Mouse (Mus musculus): ENCODE measurements around the gene Ctnnbl1. TPM values are rescaled to one million over a fixed set of nuclear protein-coding genes. Genes with fewer than 3 reads are reported as not detected.
A peak's percentile ranks its signal among the peaks of the same experiment; 100 is the strongest.

Ctnnbl1 gene
- polyA plus RNA-seq, 1 experiment from 2014 or later, result 96.0 TPM

- no peak overlapping the region for H3K4me3 ChIP-seq
- no peaks in the 10 kb centered on the region for H3K9me3 ChIP-seq (replicated peaks)
- DNase-seq (ENCODE audit: low spot score), result no peak
- WGBS, result 83% methylated on average over 12 of the region's 12 CpGs
- H3K27me3 ChIP-seq (ENCODE audit: low read depth, poor library complexity, severe bottlenecking), result no peaks in the 10 kb centered on the region
- no peaks in the 10 kb centered on the region for H3K36me3 ChIP-seq
- H3K4me1 ChIP-seq, result peaks cover 19% of the 10 kb centered on the region; the same call in 1 of the 2 replicates
- no peak overlapping the region for H3K27ac ChIP-seq (replicated peaks)
Observed at GRCm38 (mm10) chr2:157715586-157716191, 21.5 kb upstream of the Ctnnbl1 start.

GRCm38 (mm10) chr2:157718441-157718840 lies 18.8 kb upstream of the Ctnnbl1 start:
- H3K27me3 ChIP-seq (ENCODE audit: low read depth, poor library complexity, severe bottlenecking), result no peaks in the 10 kb centered on the region
- H3K27ac ChIP-seq (replicated peaks), result no peak overlapping the region
- no peak overlapping the region for H3K4me3 ChIP-seq
- H3K9me3 ChIP-seq (replicated peaks), result no peaks in the 10 kb centered on the region
- no peaks in the 10 kb centered on the region for H3K36me3 ChIP-seq
- peaks cover 19% of the 10 kb centered on the region; the same call in 1 of the 2 replicates for H3K4me1 ChIP-seq
- 64% methylated on average over 4 of the region's 4 CpGs for WGBS
- no peak for DNase-seq (ENCODE audit: low spot score)

DNA sequence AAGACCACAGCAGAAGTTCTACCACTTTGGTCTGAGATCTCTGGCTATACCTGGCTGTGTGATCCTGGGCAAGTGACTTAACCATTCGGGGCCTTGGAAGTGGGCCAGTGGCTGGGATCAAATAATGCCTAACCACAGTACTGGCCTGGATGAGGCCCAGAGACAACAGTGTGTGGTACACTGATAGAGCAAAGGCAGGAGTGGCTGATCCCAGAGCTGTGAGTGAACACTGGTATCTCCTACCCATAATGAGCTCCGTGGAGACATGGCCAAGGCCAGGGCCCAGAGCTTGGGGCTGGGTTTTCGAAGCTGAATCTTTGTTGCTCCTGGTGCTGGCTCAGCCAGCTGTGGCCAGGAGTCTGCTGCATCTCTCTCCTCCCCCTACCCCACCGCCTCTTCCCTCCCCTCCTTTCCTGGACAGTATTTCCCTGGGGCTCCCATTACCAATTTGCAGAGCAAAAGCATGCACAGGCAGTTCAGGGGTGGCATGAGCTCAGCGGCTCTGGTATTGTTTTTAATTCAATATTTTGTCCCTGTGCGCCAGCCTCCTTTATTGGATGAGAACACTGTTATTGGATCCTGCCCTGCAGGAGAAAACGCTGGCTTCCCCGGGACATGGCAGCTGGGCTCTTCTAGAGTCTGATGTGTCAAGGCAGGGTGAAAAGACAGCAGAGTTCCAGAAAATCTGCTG lies 13.2 kb upstream of the Ctnnbl1 start:
- H3K27me3 ChIP-seq (ENCODE audit: low read depth, poor library complexity, severe bottlenecking), result no peaks in the 10 kb centered on the region
- H3K36me3 ChIP-seq, result no peaks in the 10 kb centered on the region
- H3K27ac ChIP-seq (replicated peaks), result peak overlapping the region; percentile 39; the same call in 1 of the 2 replicates
- DNase-seq (ENCODE audit: low spot score), result no peak
- H3K4me3 ChIP-seq, result no peak overlapping the region
- H3K4me1 ChIP-seq, result peaks cover 20% of the 10 kb centered on the region
- H3K9me3 ChIP-seq (replicated peaks), result no peaks in the 10 kb centered on the region
- WGBS, result 69% methylated on average over 8 of the region's 8 CpGs

- no peaks in the 10 kb centered on the region for H3K9me3 ChIP-seq (replicated peaks)
- no peak overlapping the region for H3K4me3 ChIP-seq
- H3K4me1 ChIP-seq, result peaks cover 15% of the 10 kb centered on the region
- H3K27me3 ChIP-seq (ENCODE audit: low read depth, poor library complexity, severe bottlenecking), result no peaks in the 10 kb centered on the region
- no peak for DNase-seq (ENCODE audit: low spot score)
- 64% methylated on average over 5 of the region's 5 CpGs for WGBS
- H3K36me3 ChIP-seq, result no peaks in the 10 kb centered on the region
- peak overlapping the region; percentile 24; the same call in 1 of the 2 replicates for H3K27ac ChIP-seq (replicated peaks)
Observed at GRCm38 (mm10) chr2:157724574-157724914, 12.7 kb upstream of the Ctnnbl1 start.

- Histone ChIP-seq H3K4me3 (no peak overlapping the region), H3K27me3 (ENCODE audit: low read depth, poor library complexity, severe bottlenecking) (no peaks in the 10 kb centered on the region), H3K4me1 (peaks cover 12% of the 10 kb centered on the region), H3K27ac (replicated peaks) (no peak overlapping the region), H3K36me3 (peaks cover 21% of the 10 kb centered on the region), H3K9me3 (replicated peaks) (no peaks in the 10 kb centered on the region; the same call in 1 of the 2 replicates)
- 88% methylated on average over 7 of the region's 7 CpGs for WGBS
- no peak for DNase-seq (ENCODE audit: low spot score)
Observed at GRCm38 (mm10) chr2:157744619-157745018, 7.4 kb downstream of the Ctnnbl1 start.

DNA sequence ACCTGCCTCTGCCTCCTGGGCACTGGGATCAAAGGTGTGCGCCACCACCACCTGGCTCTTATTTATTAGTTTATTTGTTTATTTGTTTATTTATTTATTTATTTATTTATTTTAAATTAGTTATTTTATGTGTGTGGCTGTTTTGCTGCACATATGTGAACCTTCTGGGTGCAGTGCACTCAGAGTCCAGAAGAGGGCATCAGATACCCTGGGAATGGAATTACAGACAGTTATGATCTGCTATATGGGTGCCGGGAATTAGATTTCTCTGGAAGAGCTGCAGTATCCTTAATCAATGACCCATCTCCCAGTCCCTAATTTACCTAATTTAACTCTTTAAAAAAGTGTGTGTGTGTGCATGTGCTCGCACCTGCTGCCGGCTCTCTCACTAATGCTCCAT lies 8.5 kb downstream of the Ctnnbl1 start:
- no peak overlapping the region for H3K27ac ChIP-seq (replicated peaks)
- peaks cover 12% of the 10 kb centered on the region for H3K4me1 ChIP-seq
- H3K4me3 ChIP-seq, result no peak overlapping the region
- peaks cover 21% of the 10 kb centered on the region for H3K36me3 ChIP-seq
- no peak for DNase-seq (ENCODE audit: low spot score)
- no peaks in the 10 kb centered on the region for H3K27me3 ChIP-seq (ENCODE audit: low read depth, poor library complexity, severe bottlenecking)
- H3K9me3 ChIP-seq (replicated peaks), result no peaks in the 10 kb centered on the region; the same call in 1 of the 2 replicates
- 93% methylated on average over 4 of the region's 4 CpGs for WGBS

- H3K36me3 ChIP-seq, result peaks cover 21% of the 10 kb centered on the region
- no peaks in the 10 kb centered on the region; the same call in 1 of the 2 replicates for H3K9me3 ChIP-seq (replicated peaks)
- 73% methylated on average over 9 of the region's 9 CpGs for whole genome bisulfite sequencing
- no peak for DNase-seq (ENCODE audit: low spot score)
- peaks cover 15% of the 10 kb centered on the region for H3K4me1 ChIP-seq
- no peak overlapping the region for H3K4me3 ChIP-seq
- H3K27me3 ChIP-seq (ENCODE audit: low read depth, poor library complexity, severe bottlenecking), result no peaks in the 10 kb centered on the region
- no peak overlapping the region; the same call in 1 of the 2 replicates for H3K27ac ChIP-seq (replicated peaks)
Observed at GRCm38 (mm10) chr2:157746558-157746957, 9.4 kb downstream of the Ctnnbl1 start.

- WGBS, result 80% methylated on average over 2 of the region's 2 CpGs
- H3K9me3 ChIP-seq (replicated peaks), result no peaks in the 10 kb centered on the region; the same call in 1 of the 2 replicates
- H3K4me1 ChIP-seq, result peaks cover 23% of the 10 kb centered on the region
- no peak overlapping the region for H3K27ac ChIP-seq (replicated peaks)
- no peak overlapping the region for H3K4me3 ChIP-seq
- no peak for DNase-seq (ENCODE audit: low spot score)
- no peaks in the 10 kb centered on the region for H3K27me3 ChIP-seq (ENCODE audit: low read depth, poor library complexity, severe bottlenecking)
- peaks cover 21% of the 10 kb centered on the region for H3K36me3 ChIP-seq
Observed at GRCm38 (mm10) chr2:157747989-157748388, 10.8 kb downstream of the Ctnnbl1 start.

GRCm38 (mm10) chr2:157750481-157750880 lies 13.3 kb downstream of the Ctnnbl1 start:
- 88% methylated on average over 8 of the region's 8 CpGs for WGBS
- Histone ChIP-seq H3K9me3 (replicated peaks) (no peaks in the 10 kb centered on the region; the same call in 1 of the 2 replicates), H3K27ac (replicated peaks) (no peak overlapping the region), H3K4me3 (no peak overlapping the region), H3K36me3 (peaks cover 11% of the 10 kb centered on the region), H3K27me3 (ENCODE audit: low read depth, poor library complexity, severe bottlenecking) (no peaks in the 10 kb centered on the region), H3K4me1 (peaks cover 26% of the 10 kb centered on the region)
- DNase-seq (ENCODE audit: low spot score), result no peak

DNA sequence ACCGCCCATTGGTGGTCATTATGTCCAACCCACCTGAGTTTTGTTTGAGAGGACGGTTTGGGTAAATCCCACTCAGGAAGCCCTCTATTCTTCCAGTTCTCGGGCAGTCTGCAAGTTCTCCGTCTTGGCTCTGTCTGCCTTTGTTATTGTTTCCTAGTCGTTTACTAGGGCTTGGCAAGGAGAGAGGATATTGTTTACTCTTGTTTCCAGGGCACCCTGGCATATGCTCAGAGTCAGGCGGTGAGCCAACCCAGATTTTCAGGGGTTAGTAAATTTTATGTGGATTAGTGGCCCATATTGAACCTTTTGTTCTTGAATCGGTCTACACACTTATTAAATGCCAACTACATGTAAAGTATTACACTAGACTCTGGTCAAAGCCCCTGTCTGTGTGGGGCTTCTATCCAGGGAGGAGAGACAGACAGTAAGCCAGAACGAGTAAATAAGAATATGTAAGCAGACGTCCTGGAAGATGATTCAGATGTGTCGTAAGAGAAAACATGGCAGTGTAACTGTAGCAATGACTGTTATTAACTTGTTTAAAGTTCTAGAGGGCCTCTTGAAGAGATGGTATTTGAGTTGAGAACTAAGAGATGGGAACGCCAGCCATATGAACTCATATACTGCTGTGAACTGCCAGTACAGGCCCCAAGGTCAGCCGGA lies 13.9 kb downstream of the Ctnnbl1 start:
- Histone ChIP-seq H3K27ac (replicated peaks) (peak overlapping the region; percentile 68; the same call in 1 of the 2 replicates), H3K4me3 (no peak overlapping the region), H3K9me3 (replicated peaks) (no peaks in the 10 kb centered on the region), H3K36me3 (0 out of 2 replicates have a peak, but pooled peaks cover 7% of the 10 kb centered on the region), H3K4me1 (peaks cover 26% of the 10 kb centered on the region), H3K27me3 (ENCODE audit: low read depth, poor library complexity, severe bottlenecking) (no peaks in the 10 kb centered on the region)
- 88% methylated on average over 12 of the region's 12 CpGs for WGBS
- DNase-seq (ENCODE audit: low spot score), result no peak

DNA sequence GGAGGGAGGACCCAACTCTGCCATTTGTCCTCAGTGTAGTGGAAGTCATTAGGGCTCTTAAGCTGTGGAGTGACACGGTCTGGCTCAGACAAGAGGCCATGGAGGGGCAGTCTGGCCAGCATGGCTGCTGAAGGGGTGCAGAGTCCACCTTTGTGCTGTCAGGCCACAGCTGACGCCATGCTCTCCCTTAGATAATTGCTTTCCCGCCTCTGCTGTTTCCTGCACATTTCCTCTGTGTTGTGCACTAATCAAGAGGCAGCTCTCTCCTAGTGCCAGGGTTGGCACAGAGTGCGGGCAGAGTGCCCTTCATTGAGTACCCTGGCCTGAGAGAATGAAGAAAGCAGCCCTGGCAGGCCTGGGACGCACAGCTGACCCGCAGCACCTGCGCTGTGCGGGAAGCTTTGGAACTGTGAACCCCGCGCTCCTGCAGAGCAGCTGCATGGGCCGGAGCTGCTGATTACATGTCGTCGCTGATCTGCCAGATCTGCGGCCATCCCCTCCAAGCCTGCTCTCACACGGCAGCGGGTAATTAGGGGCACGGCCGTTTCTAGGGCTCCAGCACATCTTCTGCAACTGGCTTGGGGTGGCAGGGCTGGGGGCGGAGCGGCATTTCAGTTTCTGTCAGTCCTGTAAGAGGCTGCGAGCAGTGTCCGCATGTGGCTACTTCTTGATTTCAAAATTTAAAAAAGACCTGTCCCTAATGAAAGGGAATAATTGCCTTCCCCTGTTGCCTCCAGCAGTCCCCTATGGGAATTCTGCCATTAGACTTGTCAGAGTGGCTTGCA lies 14.6 kb downstream of the Ctnnbl1 start:
- WGBS, result 74% methylated on average over 22 of the region's 22 CpGs

GRCm38 (mm10) chr2:157752374-157752743 lies 15.2 kb downstream of the Ctnnbl1 start:
- H3K4me1 ChIP-seq, result peaks cover 17% of the 10 kb centered on the region
- 71% methylated on average over 7 of the region's 7 CpGs for WGBS

More for the DNA sequence above, 14.6 kb downstream of the Ctnnbl1 start:
- no peaks in the 10 kb centered on the region for H3K9me3 ChIP-seq (replicated peaks)
- peak overlapping the region; percentile 68 for H3K27ac ChIP-seq (replicated peaks)
- no peak for DNase-seq (ENCODE audit: low spot score)
- H3K27me3 ChIP-seq (ENCODE audit: low read depth, poor library complexity, severe bottlenecking), result no peaks in the 10 kb centered on the region
- no peak overlapping the region for H3K4me3 ChIP-seq
- H3K4me1 ChIP-seq, result peaks cover 21% of the 10 kb centered on the region
- 0 out of 2 replicates have a peak, but pooled peaks cover 5% of the 10 kb centered on the region for H3K36me3 ChIP-seq

More at GRCm38 (mm10) chr2:157752374-157752743, 15.2 kb downstream of the Ctnnbl1 start:
- H3K27ac ChIP-seq (replicated peaks), result 0 out of 2 replicates have a peak overlapping the region, but pooled peaks have one; percentile 68
- 0 out of 2 replicates have a peak, but pooled peaks cover 4% of the 10 kb centered on the region for H3K36me3 ChIP-seq
- no peak for DNase-seq (ENCODE audit: low spot score)
- no peaks in the 10 kb centered on the region for H3K27me3 ChIP-seq (ENCODE audit: low read depth, poor library complexity, severe bottlenecking)
- no peaks in the 10 kb centered on the region for H3K9me3 ChIP-seq (replicated peaks)
- H3K4me3 ChIP-seq, result no peak overlapping the region
